Mouse (Mus musculus): ENCODE data around the gene Zscan26. TPM values are rescaled to one million over a fixed set of nuclear protein-coding genes. Genes with fewer than 3 reads are reported as not detected.
"Not testable (repeated sequence)": the region's sequence is repeated elsewhere in the genome, so short reads cannot be mapped to it uniquely, and the experiment has no call there.

Zscan26 gene
- polyA plus RNA-seq, 1 experiment from 2014 or later = 25.8 TPM

DNA sequence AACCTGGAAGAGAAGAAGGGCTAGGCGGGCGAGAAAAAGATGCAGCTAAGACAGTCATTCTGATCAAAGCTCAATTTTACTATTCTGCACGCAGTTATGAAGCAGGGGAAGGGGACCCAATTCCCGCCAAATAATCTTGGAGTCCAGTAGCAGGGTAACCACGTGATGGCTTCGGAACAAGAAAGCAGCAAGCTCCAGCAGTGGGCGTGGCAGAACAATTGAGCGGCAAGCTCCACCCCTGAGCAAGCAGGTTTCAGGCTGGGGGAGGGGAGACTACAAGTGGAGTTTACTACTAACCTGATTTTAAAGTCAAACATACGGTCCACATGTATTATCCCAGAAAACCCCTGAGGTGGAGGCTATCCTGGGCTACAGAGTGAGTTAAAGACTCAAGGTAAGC, 9.0 kb upstream of the Zscan26 start:
- not testable (repeated sequence) for H3K4me2 ChIP-seq (replicated peaks); H3K9ac ChIP-seq (replicated peaks); H3K4me1 ChIP-seq (replicated peaks); ATAC-seq; H3K9me3 ChIP-seq; H3K27ac ChIP-seq; H3K4me3 ChIP-seq (replicated peaks); H3K36me3 ChIP-seq
- peaks cover 17% of the 10 kb centered on the region for H3K27me3 ChIP-seq
- WGBS = 58% methylated on average over 9 of the region's 9 CpGs

DNA sequence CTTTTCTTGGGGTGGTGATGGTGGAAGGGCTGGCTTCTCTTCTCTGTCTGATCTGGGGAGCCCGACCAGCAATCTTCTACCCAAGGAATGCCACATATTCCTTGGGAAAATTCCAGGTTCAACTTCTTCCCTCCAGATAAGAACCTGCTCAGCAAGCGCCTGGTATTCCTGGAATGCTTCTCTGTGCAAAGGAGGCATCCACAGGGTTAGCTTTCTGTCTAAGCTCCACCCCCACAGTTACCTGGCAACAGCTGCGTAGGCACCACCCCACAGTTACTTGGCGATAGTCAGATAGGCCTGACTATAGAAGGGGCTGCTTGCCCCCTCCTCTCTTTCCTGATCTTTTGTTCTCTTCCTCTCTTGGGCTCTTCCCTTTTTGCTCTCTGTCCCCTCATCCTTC, 2.8 kb upstream of the Zscan26 start:
- 11% methylated on average over 4 of the region's 4 CpGs for WGBS
- ATAC-seq = no peak
- peaks cover 13% of the 10 kb centered on the region for H3K4me1 ChIP-seq (replicated peaks)
- H3K27me3 ChIP-seq = peaks cover 36% of the 10 kb centered on the region
- no peak overlapping the region for H3K27ac ChIP-seq
- no peaks in the 10 kb centered on the region for H3K9me3 ChIP-seq
- H3K9ac ChIP-seq (replicated peaks) = no peak overlapping the region
- H3K4me2 ChIP-seq (replicated peaks) = no peak overlapping the region
- H3K36me3 ChIP-seq = no peaks in the 10 kb centered on the region
- no peak overlapping the region for H3K4me3 ChIP-seq (replicated peaks)

DNA sequence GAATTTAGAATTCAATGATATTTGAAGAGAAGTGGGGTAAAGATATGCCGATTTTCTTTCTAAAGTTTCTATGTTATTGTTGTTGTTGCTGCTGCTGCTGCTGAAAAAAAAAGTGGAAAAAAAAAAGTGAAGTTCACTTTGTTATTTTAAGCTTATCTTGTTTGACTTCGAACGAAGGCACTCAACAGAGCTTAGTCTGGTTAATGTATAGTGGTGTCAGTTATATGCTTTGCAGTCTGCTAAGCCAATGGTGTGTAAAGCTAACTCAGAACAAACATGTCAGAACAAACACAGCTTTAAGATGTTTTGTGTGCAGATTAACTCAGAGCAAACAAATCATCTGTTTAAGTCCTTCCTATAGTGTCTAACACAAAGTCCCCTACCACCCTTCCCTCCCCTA, 603 bp upstream of the Zscan26 start:
- H3K27ac ChIP-seq = no peak overlapping the region
- H3K27me3 ChIP-seq = peaks cover 28% of the 10 kb centered on the region
- ATAC-seq = no peak
- H3K9ac ChIP-seq (replicated peaks) = no peak overlapping the region
- no peaks in the 10 kb centered on the region for H3K9me3 ChIP-seq
- no peaks in the 10 kb centered on the region for H3K36me3 ChIP-seq
- H3K4me1 ChIP-seq (replicated peaks) = peaks cover 13% of the 10 kb centered on the region
- peak overlapping the region; percentile 68; the same call in 1 of the 2 replicates for H3K4me3 ChIP-seq (replicated peaks)
- no peak overlapping the region for H3K4me2 ChIP-seq (replicated peaks)
- 86% methylated on average over 3 of the region's 3 CpGs for WGBS

GRCm38 (mm10) chr13:21453042-21453441, 488 bp downstream of the Zscan26 start:
- Histone ChIP-seq H3K27ac (peak overlapping the region; percentile 63; the same call in 1 of the 2 replicates), H3K4me1 (replicated peaks) (peaks cover 13% of the 10 kb centered on the region), H3K4me2 (replicated peaks) (peak overlapping the region; percentile 79), H3K27me3 (peaks cover 23% of the 10 kb centered on the region), H3K9ac (replicated peaks) (peak overlapping the region; percentile 78), H3K9me3 (no peaks in the 10 kb centered on the region), H3K4me3 (replicated peaks) (peak overlapping the region; percentile 68), H3K36me3 (peaks cover 6% of the 10 kb centered on the region)
- WGBS = under 1% methylated on average over 13 of the region's 13 CpGs
- ATAC-seq = 0 out of 2 replicates have a peak, but pooled peaks have one; percentile 1

DNA sequence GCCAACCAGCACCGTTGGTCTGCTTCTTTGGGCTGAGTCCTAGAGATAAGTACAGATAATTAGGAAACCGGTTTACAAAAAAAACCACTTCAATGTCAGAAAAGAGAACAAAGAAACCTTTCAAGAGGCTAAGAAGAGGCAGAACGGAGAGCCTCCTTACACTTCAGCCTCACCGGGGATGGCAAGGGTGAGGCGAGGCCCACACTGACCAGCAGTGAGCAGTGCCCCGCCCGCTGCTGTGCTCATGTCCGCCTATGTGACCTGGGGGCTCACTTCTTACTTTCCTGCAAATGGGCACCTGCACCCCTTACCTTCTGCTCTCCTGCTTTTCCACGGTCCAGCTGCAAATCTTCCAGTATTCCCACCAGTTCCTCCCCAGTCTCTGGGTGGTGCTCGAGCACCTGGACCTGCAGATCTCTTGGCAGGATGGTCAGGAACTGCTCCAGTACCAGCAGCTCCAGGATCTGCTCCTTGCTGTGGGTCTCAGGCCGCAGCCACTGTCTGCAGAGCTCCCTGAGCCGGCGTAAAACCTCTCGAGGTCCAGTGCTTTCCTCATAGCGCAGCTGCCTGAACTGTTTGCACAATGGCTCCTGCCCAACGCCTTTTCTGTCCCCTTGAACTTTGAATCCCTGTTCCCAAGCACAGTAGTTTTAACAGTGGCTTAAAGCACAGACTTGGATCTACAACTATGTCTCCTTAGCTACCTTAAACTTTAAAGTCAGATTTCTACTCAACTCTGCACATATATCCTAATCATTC, 5.5 kb downstream of the Zscan26 start:
- WGBS = 83% methylated on average over 16 of the region's 16 CpGs
- no peak overlapping the region for H3K9ac ChIP-seq (replicated peaks)
- H3K4me1 ChIP-seq (replicated peaks) = peaks cover 13% of the 10 kb centered on the region
- H3K27ac ChIP-seq = no peak overlapping the region
- H3K4me3 ChIP-seq (replicated peaks) = no peak overlapping the region
- no peak for ATAC-seq
- no peaks in the 10 kb centered on the region for H3K9me3 ChIP-seq
- H3K27me3 ChIP-seq = no peaks in the 10 kb centered on the region
- peaks cover 49% of the 10 kb centered on the region for H3K36me3 ChIP-seq
- no peak overlapping the region for H3K4me2 ChIP-seq (replicated peaks)

- WGBS = 94% methylated on average over 9 of the region's 9 CpGs
- no peak for ATAC-seq
- H3K4me3 ChIP-seq (replicated peaks) = no peak overlapping the region
Observed at GRCm38 (mm10) chr13:21446796-21447195, 6.7 kb downstream of the Zscan26 start.

DNA sequence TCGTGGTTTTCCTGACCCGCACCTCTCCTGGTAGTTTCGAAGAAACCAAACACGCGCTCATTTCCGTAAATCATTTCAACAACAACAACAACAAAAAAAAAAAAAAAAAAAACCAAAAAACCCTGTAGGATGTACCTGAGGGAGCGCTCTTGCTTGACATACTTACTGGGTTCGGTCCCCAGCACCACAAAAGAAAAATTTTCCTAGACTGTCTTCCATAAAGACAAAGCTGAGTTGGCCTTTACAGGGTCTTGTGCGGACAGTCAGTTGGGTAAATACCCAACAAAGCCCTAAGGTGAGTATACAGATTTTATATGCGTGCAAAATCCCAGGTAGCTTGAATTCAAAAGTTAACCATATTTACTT, 12.3 kb downstream of the Zscan26 start:
- ATAC-seq = peak; percentile 59
- H3K27ac ChIP-seq = peak overlapping the region; percentile 81
- no peaks in the 10 kb centered on the region for H3K27me3 ChIP-seq
- peak overlapping the region; percentile 82 for H3K4me2 ChIP-seq (replicated peaks)
- WGBS = 15% methylated on average over 10 of the region's 10 CpGs
- no peaks in the 10 kb centered on the region for H3K9me3 ChIP-seq
- peak overlapping the region; percentile 81 for H3K9ac ChIP-seq (replicated peaks)
- H3K36me3 ChIP-seq = peaks cover 26% of the 10 kb centered on the region
- H3K4me1 ChIP-seq (replicated peaks) = peaks cover 18% of the 10 kb centered on the region
- H3K4me3 ChIP-seq (replicated peaks) = peak overlapping the region; percentile 61

More at GRCm38 (mm10) chr13:21446796-21447195, 6.7 kb downstream of the Zscan26 start:
- H3K9me3 ChIP-seq = no peaks in the 10 kb centered on the region
- H3K27ac ChIP-seq = no peak overlapping the region
- H3K9ac ChIP-seq (replicated peaks) = no peak overlapping the region
- H3K27me3 ChIP-seq = no peaks in the 10 kb centered on the region
- H3K36me3 ChIP-seq = peaks cover 49% of the 10 kb centered on the region
- H3K4me1 ChIP-seq (replicated peaks) = peaks cover 2% of the 10 kb centered on the region; the same call in 1 of the 2 replicates
- no peak overlapping the region for H3K4me2 ChIP-seq (replicated peaks)

DNA sequence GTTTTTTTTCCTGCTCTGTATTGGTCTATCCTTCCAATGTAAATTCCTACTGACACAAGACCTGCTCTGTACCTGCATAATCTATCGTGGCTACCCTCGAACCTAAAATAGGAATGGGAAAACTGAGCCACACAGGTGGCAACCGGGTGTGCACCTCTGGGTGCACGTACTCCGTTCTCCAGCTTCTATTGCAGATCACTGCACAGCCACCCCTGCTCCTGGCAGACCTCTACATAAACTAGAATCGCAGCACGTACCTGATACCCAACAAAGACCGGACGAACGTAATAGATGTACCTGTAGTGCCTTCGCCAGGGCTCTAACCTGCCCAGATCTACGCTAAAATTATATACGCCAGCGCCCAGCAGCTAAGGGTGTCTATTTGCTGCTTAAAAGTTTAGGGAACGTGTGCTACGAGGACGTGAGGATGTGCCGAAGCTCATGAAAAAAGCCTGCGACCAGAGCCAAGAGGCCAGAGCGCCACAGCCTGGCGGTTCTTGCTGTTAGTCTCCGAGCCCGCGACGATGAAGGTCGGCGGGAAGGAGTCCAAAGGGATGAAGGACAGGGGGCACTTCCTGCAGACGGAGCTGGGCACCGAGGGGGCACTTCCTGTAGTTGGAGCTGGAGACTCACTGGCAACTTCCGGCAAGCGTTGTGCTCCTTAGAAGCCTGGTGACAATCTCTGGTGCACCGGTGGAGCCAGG, 12.9 kb downstream of the Zscan26 start, which contains the start of gene Pgbd1:
Gene Pgbd1, minus strand, starts transcription at position 556 of the 704 bp plus-strand sequence.
- Histone ChIP-seq H3K4me1 (replicated peaks) (peaks cover 18% of the 10 kb centered on the region), H3K4me3 (replicated peaks) (peak within 1 kb of the TSS; percentile 61), H3K4me2 (replicated peaks) (peak within 1 kb of the TSS; percentile 82), H3K9me3 (no peaks in the 10 kb centered on the region), H3K36me3 (peaks cover 22% of the 10 kb centered on the region), H3K27ac (peak within 1 kb of the TSS; percentile 81), H3K27me3 (no peaks in the 10 kb centered on the region), H3K9ac (replicated peaks) (peak within 1 kb of the TSS; percentile 81)
- ATAC-seq = peak; percentile 98
- WGBS = 1% methylated on average over 32 of the region's 32 CpGs

- no peak for ATAC-seq
- H3K9me3 ChIP-seq = no peaks in the 10 kb centered on the region
- H3K27ac ChIP-seq = no peak overlapping the region
- H3K4me2 ChIP-seq (replicated peaks) = no peak overlapping the region
- H3K9ac ChIP-seq (replicated peaks) = no peak overlapping the region
- H3K27me3 ChIP-seq = no peaks in the 10 kb centered on the region
- H3K4me1 ChIP-seq (replicated peaks) = peaks cover 8% of the 10 kb centered on the region
- 88% methylated on average over 4 of the region's 4 CpGs for WGBS
- no peaks in the 10 kb centered on the region; the same call in 1 of the 2 replicates for H3K36me3 ChIP-seq
- no peak overlapping the region for H3K4me3 ChIP-seq (replicated peaks)
Observed at GRCm38 (mm10) chr13:21435476-21435875, 18.1 kb downstream of the Zscan26 start.

DNA sequence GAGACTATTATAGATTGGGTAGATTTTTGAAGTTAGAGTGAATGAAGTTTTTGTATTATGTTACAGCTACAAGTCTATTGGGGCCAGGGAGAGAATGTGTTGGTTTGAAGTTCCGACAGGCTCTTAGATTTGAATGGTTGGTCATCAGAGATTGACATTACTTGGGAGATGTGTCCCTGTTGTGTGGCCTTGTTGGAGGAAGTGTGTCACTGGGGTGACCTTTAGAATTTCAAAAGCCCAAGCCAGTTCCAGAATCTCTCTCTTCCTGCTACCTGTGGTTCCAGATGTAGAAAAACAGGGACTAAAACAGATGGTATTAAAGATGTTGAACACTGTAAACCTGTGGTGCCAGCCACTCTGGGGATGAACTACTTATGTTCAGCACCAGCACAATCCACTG, 25.9 kb downstream of the Zscan26 start:
- no peak for ATAC-seq
- no peak overlapping the region for H3K27ac ChIP-seq
- H3K4me2 ChIP-seq (replicated peaks) = no peak overlapping the region
- no peaks in the 10 kb centered on the region for H3K27me3 ChIP-seq
- 97% methylated on average over 1 of the region's 1 CpGs for WGBS
- H3K9ac ChIP-seq (replicated peaks) = no peak overlapping the region
- no peaks in the 10 kb centered on the region for H3K9me3 ChIP-seq
- no peaks in the 10 kb centered on the region for H3K4me1 ChIP-seq (replicated peaks)
- H3K36me3 ChIP-seq = peaks cover 6% of the 10 kb centered on the region; the same call in 1 of the 2 replicates
- H3K4me3 ChIP-seq (replicated peaks) = no peak overlapping the region

GRCm38 (mm10) chr13:21423301-21423700, 30.2 kb downstream of the Zscan26 start:
- H3K9ac ChIP-seq (replicated peaks) = no peak overlapping the region
- no peaks in the 10 kb centered on the region for H3K4me1 ChIP-seq (replicated peaks)
- no peaks in the 10 kb centered on the region for H3K9me3 ChIP-seq
- H3K4me3 ChIP-seq (replicated peaks) = no peak overlapping the region
- no peak overlapping the region for H3K27ac ChIP-seq
- H3K4me2 ChIP-seq (replicated peaks) = no peak overlapping the region
- 68% methylated on average over 5 of the region's 5 CpGs for WGBS
- no peaks in the 10 kb centered on the region for H3K27me3 ChIP-seq
- 0 out of 2 replicates have a peak, but pooled peaks cover 6% of the 10 kb centered on the region for H3K36me3 ChIP-seq
- ATAC-seq = no peak

DNA sequence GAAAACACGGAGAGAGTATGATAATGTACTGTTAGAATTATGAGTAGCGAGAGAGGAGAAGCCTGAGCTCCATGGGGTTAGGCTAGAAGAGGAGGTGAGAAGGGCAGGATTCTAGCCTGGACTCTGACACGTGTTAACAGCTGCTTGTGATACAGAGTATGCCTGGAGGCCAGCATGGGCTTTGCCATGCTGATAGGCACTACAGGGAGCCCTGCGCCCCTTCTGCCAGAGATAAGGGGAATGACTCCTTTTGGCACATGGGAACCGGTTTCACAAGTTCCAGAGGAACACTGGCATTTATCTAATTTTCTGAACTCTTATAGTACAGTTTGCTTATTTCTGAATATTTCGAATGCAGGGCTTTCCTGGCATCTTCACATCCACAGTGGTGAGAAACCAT, 34.7 kb downstream of the Zscan26 start:
- Histone ChIP-seq H3K9ac (replicated peaks) (no peak overlapping the region), H3K27me3 (no peaks in the 10 kb centered on the region), H3K4me2 (replicated peaks) (no peak overlapping the region), H3K4me3 (replicated peaks) (no peak overlapping the region), H3K4me1 (replicated peaks) (no peaks in the 10 kb centered on the region), H3K27ac (no peak overlapping the region), H3K9me3 (no peaks in the 10 kb centered on the region), H3K36me3 (no peaks in the 10 kb centered on the region)
- ATAC-seq = no peak
- 70% methylated on average over 6 of the region's 6 CpGs for WGBS

All from midbrain, embryonic 13.5 days (tissue).